Mouse (Mus musculus): ENCODE data around the gene Angel1. TPM values are rescaled to one million over a fixed set of nuclear protein-coding genes. Genes with fewer than 3 reads are reported as not detected.

The Angel1 gene
- polyA plus RNA-seq, 1 experiment: 23.6 TPM

DNA sequence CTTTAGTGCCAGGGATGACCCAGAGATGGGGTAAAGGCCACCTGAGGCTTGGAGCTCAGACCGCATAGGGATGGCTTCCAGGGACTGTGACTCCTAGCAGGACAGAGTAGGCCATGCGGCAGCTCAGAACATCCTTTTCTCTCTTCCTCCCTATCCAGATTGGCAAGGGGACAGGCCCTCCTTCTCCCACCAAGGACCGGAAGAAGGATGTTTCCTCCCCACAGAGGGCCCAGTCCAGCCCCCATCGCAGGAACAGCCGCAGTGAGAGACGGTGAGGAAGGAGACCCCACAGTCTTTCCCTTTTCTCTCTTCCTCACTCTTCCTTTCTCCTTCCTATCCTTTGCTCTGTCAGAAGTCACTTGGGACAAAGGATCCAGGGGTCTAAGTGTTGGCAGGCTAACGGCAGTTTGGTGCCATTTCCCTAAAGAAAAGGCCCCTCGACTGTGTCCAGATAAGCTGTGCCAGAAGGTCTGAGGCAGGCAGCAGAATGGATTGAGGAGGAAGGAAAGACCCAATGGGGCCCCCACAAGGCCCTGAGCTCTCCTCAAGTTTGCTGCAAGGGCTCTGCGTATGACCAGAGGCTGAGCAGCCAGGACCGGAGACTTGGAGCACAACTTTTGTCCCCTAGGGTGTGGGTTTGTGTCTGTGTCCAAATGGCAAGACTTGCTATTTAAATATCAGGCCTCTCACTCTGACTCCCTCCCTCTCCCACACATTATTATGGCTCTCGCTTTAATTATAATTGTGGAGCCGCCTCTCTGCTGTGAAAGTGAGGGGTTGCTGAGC, 35.4 kb downstream of the Angel1 start:
- peaks cover 39% of the 10 kb centered on the region for H3K4me1 ChIP-seq (ENCODE audit: control insufficient read depth, insufficient read depth, low read length)
- TF ChIP-seq POLR2A (IDR thresholded peaks at IDR 0.05; ENCODE audit: borderline replicate concordance, insufficient read depth, low read length) (no peak), CTCF (IDR thresholded peaks at IDR 0.05; ENCODE audit: borderline replicate concordance, insufficient read depth, low read depth, low read length) (no peak)
- no peak overlapping the region for H3K27ac ChIP-seq (ENCODE audit: insufficient read depth, low read length)
- WGBS: 43% methylated on average over 12 of the region's 12 CpGs
- no peaks in the 10 kb centered on the region for H3K27me3 ChIP-seq (ENCODE audit: control insufficient read depth, insufficient read depth, low read length)
- no peak overlapping the region for H3K4me3 ChIP-seq (replicated peaks; ENCODE audit: insufficient read depth, low read depth, low read length)
- DNase-seq: peak; percentile 19 to 25

DNA sequence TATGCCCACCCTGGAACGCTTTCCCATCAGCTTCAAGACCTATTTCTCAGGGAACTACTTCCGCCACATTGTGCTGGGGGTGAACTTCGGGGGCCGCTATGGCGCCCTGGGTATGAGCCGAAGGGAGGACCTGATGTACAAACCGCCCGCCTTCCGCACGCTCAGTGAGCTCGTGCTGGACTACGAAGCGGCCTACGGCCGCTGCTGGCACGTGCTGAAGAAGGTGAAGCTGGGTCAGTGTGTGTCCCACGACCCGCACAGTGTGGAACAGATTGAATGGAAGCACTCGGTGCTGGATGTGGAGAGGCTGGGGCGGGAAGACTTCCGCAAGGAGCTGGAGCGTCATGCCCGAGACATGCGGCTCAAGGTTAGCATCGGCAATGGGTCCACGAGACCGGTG, 37.3 kb downstream of the Angel1 start:
- 94% methylated on average over 27 of the region's 27 CpGs for WGBS

DNA sequence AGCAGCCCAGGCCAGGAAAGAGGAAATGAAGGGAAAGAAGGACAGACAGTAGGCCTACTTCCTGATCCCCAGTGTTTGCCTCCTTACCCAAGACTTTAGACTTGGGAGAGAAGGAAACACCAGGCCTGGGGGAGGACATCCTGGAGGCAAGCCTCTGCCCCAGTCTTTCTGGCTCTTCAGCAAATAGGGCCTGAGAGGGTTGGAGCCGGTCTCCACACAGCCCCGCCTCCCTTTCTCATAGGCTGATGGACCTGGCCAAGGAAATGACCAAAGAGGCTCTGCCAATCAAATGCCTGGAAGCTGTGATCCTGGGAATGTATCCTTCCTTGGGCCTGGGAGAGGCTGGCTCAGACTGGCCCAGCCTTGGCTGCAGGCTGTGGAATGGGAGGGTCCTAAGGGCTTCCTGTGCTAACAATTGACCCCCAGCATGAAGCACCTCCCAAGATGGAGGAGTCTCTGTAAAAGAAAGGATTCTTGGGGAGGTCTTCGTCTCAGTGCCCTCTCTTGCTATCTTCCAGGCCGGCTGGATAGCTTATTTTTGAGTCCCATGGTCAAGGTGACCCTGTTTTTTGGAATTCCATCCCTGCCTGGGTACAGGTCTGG, 38.2 kb downstream of the Angel1 start:
- Histone ChIP-seq H3K27ac (ENCODE audit: insufficient read depth, low read length) (no peak overlapping the region), H3K4me1 (ENCODE audit: control insufficient read depth, insufficient read depth, low read length) (peaks cover 57% of the 10 kb centered on the region), H3K27me3 (ENCODE audit: control insufficient read depth, insufficient read depth, low read length) (no peaks in the 10 kb centered on the region), H3K4me3 (replicated peaks; ENCODE audit: insufficient read depth, low read depth, low read length) (no peak overlapping the region)
- WGBS: 79% methylated on average over 4 of the region's 4 CpGs
- TF ChIP-seq CTCF (IDR thresholded peaks at IDR 0.05; ENCODE audit: borderline replicate concordance, insufficient read depth, low read depth, low read length) (no peak), POLR2A (IDR thresholded peaks at IDR 0.05; ENCODE audit: borderline replicate concordance, insufficient read depth, low read length) (no peak)
- DNase-seq: peak; percentile 32 to 37

More for the DNA sequence above, 37.3 kb downstream of the Angel1 start:
- DNase-seq: peak; percentile 9 to 29
- no peak overlapping the region for H3K27ac ChIP-seq (ENCODE audit: insufficient read depth, low read length)
- H3K4me1 ChIP-seq (ENCODE audit: control insufficient read depth, insufficient read depth, low read length): peaks cover 51% of the 10 kb centered on the region
- no peak for TF ChIP-seq POLR2A (IDR thresholded peaks at IDR 0.05; ENCODE audit: borderline replicate concordance, insufficient read depth, low read length)
- TF ChIP-seq CTCF (IDR thresholded peaks at IDR 0.05; ENCODE audit: borderline replicate concordance, insufficient read depth, low read depth, low read length): no peak
- no peak overlapping the region for H3K4me3 ChIP-seq (replicated peaks; ENCODE audit: insufficient read depth, low read depth, low read length)
- no peaks in the 10 kb centered on the region for H3K27me3 ChIP-seq (ENCODE audit: control insufficient read depth, insufficient read depth, low read length)

DNA sequence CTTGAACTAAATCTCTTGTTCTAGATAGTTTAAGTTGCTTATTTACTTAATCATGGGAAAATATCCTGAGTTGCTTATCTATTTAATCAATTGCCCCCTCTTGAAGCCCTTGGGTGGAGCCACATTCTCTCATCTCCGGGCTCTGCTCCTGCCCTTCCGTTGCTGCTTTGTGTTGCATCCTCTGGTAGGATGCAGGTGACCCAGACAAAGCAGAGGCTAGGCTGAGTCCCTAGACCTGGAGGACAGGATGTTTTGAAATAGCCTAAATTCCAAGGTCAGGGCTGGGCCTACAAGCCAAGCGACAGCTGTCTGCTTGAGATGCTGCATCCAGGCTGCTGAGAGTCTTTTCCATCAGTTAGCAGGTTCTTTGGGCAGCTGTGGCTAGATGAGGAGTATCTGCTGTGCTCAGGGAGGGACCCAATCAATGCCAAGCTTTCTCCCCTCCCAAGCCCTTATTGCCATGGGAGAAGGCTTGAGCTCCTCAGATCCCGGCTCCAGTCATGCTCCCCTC, 38.8 kb downstream of the Angel1 start:
- no peak for DNase-seq
- H3K27ac ChIP-seq (ENCODE audit: insufficient read depth, low read length): peak overlapping the region; percentile 35
- peaks cover 58% of the 10 kb centered on the region for H3K4me1 ChIP-seq (ENCODE audit: control insufficient read depth, insufficient read depth, low read length)
- no peaks in the 10 kb centered on the region for H3K27me3 ChIP-seq (ENCODE audit: control insufficient read depth, insufficient read depth, low read length)
- no peak overlapping the region for H3K4me3 ChIP-seq (replicated peaks; ENCODE audit: insufficient read depth, low read depth, low read length)
- WGBS: 75% methylated on average over 4 of the region's 4 CpGs
- TF ChIP-seq CTCF (IDR thresholded peaks at IDR 0.05; ENCODE audit: borderline replicate concordance, insufficient read depth, low read depth, low read length) (no peak), POLR2A (IDR thresholded peaks at IDR 0.05; ENCODE audit: borderline replicate concordance, insufficient read depth, low read length) (no peak)

DNA sequence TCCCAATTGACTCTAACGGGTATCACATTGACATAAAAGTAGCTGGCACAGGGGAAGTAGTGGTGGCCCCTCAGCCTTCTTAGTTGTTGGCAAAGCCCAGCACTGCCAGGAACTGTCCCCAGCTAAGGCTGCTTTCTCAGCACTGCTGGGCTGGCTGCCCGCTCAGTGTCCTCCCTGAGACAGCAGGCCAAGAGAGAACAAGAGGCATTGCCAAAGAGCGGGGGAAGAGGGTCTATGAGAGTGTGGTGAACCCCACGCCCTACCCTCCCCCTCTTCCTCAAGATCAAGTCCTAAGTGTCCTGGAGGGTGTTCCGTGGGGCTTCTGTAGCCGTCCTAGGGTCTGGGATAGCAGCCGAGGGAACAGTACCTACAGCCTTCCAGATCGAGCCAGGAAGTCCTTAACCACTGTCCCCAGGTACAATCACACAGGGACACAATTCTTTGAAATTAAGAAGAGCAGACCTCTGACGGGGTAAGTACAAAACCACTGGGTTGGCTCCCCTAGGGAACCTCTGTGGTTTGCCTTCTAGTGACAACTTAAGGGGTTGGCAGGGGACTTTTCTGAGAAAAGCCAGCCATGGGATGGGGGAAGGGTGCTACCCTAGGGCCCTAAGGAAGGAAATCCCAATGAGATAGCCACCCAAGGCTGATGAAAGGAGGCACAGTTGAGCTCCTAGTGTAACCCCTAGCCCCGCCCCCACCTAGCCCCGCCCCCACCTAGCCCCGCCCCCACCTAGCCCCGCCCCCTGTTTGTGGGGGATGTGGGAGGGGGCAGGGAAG, 39.5 kb downstream of the Angel1 start:
- H3K4me3 ChIP-seq (replicated peaks; ENCODE audit: insufficient read depth, low read depth, low read length): no peak overlapping the region
- TF ChIP-seq POLR2A (IDR thresholded peaks at IDR 0.05; ENCODE audit: borderline replicate concordance, insufficient read depth, low read length): no peak
- TF ChIP-seq CTCF (IDR thresholded peaks at IDR 0.05; ENCODE audit: borderline replicate concordance, insufficient read depth, low read depth, low read length): no peak
- no peaks in the 10 kb centered on the region for H3K27me3 ChIP-seq (ENCODE audit: control insufficient read depth, insufficient read depth, low read length)
- 13% methylated on average over 13 of the region's 13 CpGs for whole genome bisulfite sequencing
- peak; percentile 78 for DNase-seq
- H3K27ac ChIP-seq (ENCODE audit: insufficient read depth, low read length): peak overlapping the region; percentile 49
- peaks cover 65% of the 10 kb centered on the region for H3K4me1 ChIP-seq (ENCODE audit: control insufficient read depth, insufficient read depth, low read length)

DNA sequence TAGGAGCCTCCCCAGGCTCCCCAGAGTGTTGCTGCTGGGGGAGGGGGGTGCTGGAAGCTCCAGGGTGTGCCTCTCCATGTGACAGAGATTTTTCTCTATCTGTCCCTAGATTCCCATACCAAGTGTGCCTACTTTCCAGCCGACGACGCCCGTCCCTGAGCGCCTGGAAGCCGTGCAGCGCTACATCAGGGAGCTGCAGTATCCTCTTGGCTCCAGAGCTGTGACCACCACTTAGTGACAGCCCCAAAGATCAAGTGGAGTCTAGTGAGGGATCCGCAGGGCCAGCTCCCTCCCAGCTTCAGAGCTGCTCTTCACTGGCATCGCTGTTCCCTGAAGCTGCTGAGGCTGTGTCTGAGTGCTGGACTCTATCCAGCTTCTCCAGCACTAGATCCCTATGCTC, 41.0 kb downstream of the Angel1 start:
- H3K27ac ChIP-seq (ENCODE audit: insufficient read depth, low read length): peak overlapping the region; percentile 51
- peaks cover 58% of the 10 kb centered on the region for H3K4me1 ChIP-seq (ENCODE audit: control insufficient read depth, insufficient read depth, low read length)
- no peak overlapping the region for H3K4me3 ChIP-seq (replicated peaks; ENCODE audit: insufficient read depth, low read depth, low read length)
- peak; percentile 50 for DNase-seq
- no peaks in the 10 kb centered on the region for H3K27me3 ChIP-seq (ENCODE audit: control insufficient read depth, insufficient read depth, low read length)
- 17% methylated on average over 9 of the region's 9 CpGs for WGBS
- TF ChIP-seq CTCF (IDR thresholded peaks at IDR 0.05; ENCODE audit: borderline replicate concordance, insufficient read depth, low read depth, low read length) (no peak), POLR2A (IDR thresholded peaks at IDR 0.05; ENCODE audit: borderline replicate concordance, insufficient read depth, low read length) (no peak)

DNA sequence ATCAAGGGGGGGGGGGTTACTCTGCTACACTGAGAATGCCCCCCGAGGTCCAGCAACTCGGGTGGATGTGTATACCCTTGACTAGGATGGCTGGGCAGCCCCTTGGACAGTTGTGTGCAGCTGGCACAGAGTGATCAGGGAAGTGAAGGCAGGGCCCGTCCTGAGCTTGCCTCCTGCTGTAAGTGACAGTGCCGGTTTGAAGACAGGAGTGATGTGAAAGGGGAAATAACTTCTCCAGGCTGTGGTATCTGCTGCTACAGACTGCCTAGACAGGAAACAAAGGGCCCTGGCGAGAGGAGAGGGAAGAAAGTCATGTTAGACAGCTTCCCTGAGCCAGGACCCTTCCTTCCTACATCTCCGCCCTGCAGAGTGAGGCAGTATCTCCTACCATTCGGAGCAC, 42.6 kb downstream of the Angel1 start:
- Histone ChIP-seq H3K27me3 (ENCODE audit: control insufficient read depth, insufficient read depth, low read length) (no peaks in the 10 kb centered on the region), H3K4me3 (replicated peaks; ENCODE audit: insufficient read depth, low read depth, low read length) (no peak overlapping the region), H3K4me1 (ENCODE audit: control insufficient read depth, insufficient read depth, low read length) (peaks cover 53% of the 10 kb centered on the region), H3K27ac (ENCODE audit: insufficient read depth, low read length) (no peak overlapping the region)
- TF ChIP-seq CTCF (IDR thresholded peaks at IDR 0.05; ENCODE audit: borderline replicate concordance, insufficient read depth, low read depth, low read length) (no peak), POLR2A (IDR thresholded peaks at IDR 0.05; ENCODE audit: borderline replicate concordance, insufficient read depth, low read length) (no peak)
- DNase-seq: peak in 1 of 2 experiments; percentile 20
- WGBS: 53% methylated on average over 7 of the region's 7 CpGs
